Mouse (Mus musculus) lung, postnatal 0 days (tissue): ENCODE data around the gene BC055324.

Experiments used
- CTCF ChIP-seq: IDR thresholded peaks from 2 replicates; pipeline ENCODE4 v1.5.1; 2016; ENCODE audit warnings: antibody characterized with exemption, mild to moderate bottlenecking
- EP300 ChIP-seq: IDR thresholded peaks from 2 replicates; pipeline ENCODE4 v1.6.1; 2016; ENCODE audit warnings: antibody characterized with exemption, mild to moderate bottlenecking, control low read depth

- no peak for TF ChIP-seq EP300
- TF ChIP-seq CTCF: no peak
Measured at GRCm38 (mm10) chr1:163928846-163929245, 65.8 kb downstream of the BC055324 start, which contains the start of gene Scyl3.
